Mouse (Mus musculus) heart, postnatal 0 days (tissue): ENCODE measurements around the gene Bmx.

Experiments used
- CTCF ChIP-seq: IDR thresholded peaks from 2 replicates; pipeline ENCODE4 v1.5.1; 2016; ENCODE audit warnings: antibody characterized with exemption, control low read depth, low read depth
- EP300 ChIP-seq: IDR thresholded peaks from 2 replicates; pipeline ENCODE4 v1.6.1; 2016; ENCODE audit warnings: antibody characterized with exemption, low read depth

- no peak for TF ChIP-seq CTCF
- TF ChIP-seq EP300, result no peak
Measured at GRCm38 (mm10) chrX:164275536-164275935, 17.5 kb upstream of the Bmx start.
